Comparison of ENCODE assay signal across 24 mouse cellular contexts in genomic region chr6:120079547-120079946, GRCm38 (mm10). TPM values are rescaled to one million over a fixed set of nuclear protein-coding genes. Genes with fewer than 3 reads are reported as not detected.
DNase-seq lines count a peak whose midpoint lies in the region; TF ChIP-seq lines count a peak whose summit lies in the region.
"Had no signal": no experiment of that assay in that cellular context is flagged by ENCODE, and none has a peak within 500 bp of the region (broad histone marks: within the 10 kb centered on the region; RNA-seq: fewer than 3 reads in every experiment).

No protein-coding gene starts in this region.

- no peaks in the 10 kb centered on the region for H3K27me3 ChIP-seq in ES-Bruce4 (ENCODE audit: control insufficient read depth, insufficient read depth, low read length, poor library complexity, severe bottlenecking)
- no peaks in the 10 kb centered on the region for H3K27me3 ChIP-seq in heart, embryonic 10.5 days (ENCODE audit: insufficient read depth, poor library complexity, severe bottlenecking)
- H3K27me3 ChIP-seq: CH12.LX; embryonic facial prominence, embryonic 12.5 days; forebrain, embryonic 13.5 days; forebrain, embryonic 15.5 days had no signal

- H3K27ac ChIP-seq in ES-Bruce4 (ENCODE audit: insufficient read depth, low read length): peak overlapping the region; percentile 70
- peak overlapping the region; percentile 40; the same call in 1 of the 2 replicates for H3K27ac ChIP-seq in ES-E14 (ENCODE audit: insufficient read depth, low read depth, low read length, poor library complexity, severe bottlenecking)
- H3K27ac ChIP-seq in heart, embryonic 10.5 days: no peak overlapping the region
- H3K27ac ChIP-seq: embryonic facial prominence, embryonic 10.5 days; embryonic facial prominence, embryonic 12.5 days; forebrain, embryonic 13.5 days; forebrain, embryonic 15.5 days had no signal

- H3K4me3 ChIP-seq in ES-Bruce4 (ENCODE audit: low read depth, low read length) (no peak overlapping the region), ES-E14 (ENCODE audit: insufficient read depth in 1 of 2, low read depth in 1 of 2, low read length in 2 of 2, poor library complexity in 1 of 2, severe bottlenecking in 1 of 2) (no peak overlapping the region)
- H3K4me3 ChIP-seq in heart, embryonic 10.5 days: no peak overlapping the region
- H3K4me3 ChIP-seq: embryonic facial prominence, embryonic 10.5 days; embryonic facial prominence, embryonic 12.5 days; forebrain, embryonic 13.5 days; forebrain, embryonic 15.5 days had no signal

- TF ChIP-seq CTCF in ES-Bruce4 (IDR thresholded peaks at IDR 0.05; ENCODE audit: low read depth, low read length): no peak

- H3K9me3 ChIP-seq in ES-Bruce4 (replicated peaks; ENCODE audit: control insufficient read depth, insufficient read depth, low read length, poor library complexity, severe bottlenecking) (no peaks in the 10 kb centered on the region), ES-E14 (ENCODE audit: control insufficient read depth, insufficient read depth, low read depth, low read length) (no peaks in the 10 kb centered on the region)
- no peaks in the 10 kb centered on the region for H3K9me3 ChIP-seq in heart, embryonic 10.5 days
- H3K9me3 ChIP-seq: embryonic facial prominence, embryonic 10.5 days; embryonic facial prominence, embryonic 12.5 days; forebrain, embryonic 13.5 days; forebrain, embryonic 15.5 days had no signal

- H3K4me1 ChIP-seq in ES-Bruce4 (ENCODE audit: control insufficient read depth, insufficient read depth, low read length): peaks cover 1% of the 10 kb centered on the region
- H3K4me1 ChIP-seq in ES-E14 (ENCODE audit: control insufficient read depth in 2 of 2, insufficient read depth in 2 of 2, low read length in 2 of 2, poor library complexity in 1 of 2): peaks cover 4 to 21% of the 10 kb centered on the region in 2 experiments
- H3K4me1 ChIP-seq in heart, embryonic 10.5 days: 0 out of 2 replicates have a peak, but pooled peaks cover 3% of the 10 kb centered on the region
- H3K4me1 ChIP-seq: embryonic facial prominence, embryonic 10.5 days; embryonic facial prominence, embryonic 12.5 days; forebrain, embryonic 13.5 days; forebrain, embryonic 15.5 days had no signal

- no peak for TF ChIP-seq POLR2A in ES-Bruce4 (IDR thresholded peaks at IDR 0.05; ENCODE audit: insufficient read depth, low read length)

- TF ChIP-seq EP300 in ES-Bruce4 (IDR thresholded peaks at IDR 0.05; ENCODE audit: insufficient read depth, low read depth, low read length): peak; percentile 51; the same call in 1 of the 2 replicates

- H3K9ac ChIP-seq in ES-Bruce4 (ENCODE audit: low read depth, poor library complexity, severe bottlenecking) (no peak overlapping the region), ES-E14 (ENCODE audit: insufficient read depth, low read depth, low read length, poor library complexity, severe bottlenecking) (no peak overlapping the region)
- H3K9ac ChIP-seq: embryonic facial prominence, embryonic 12.5 days; forebrain, embryonic 13.5 days; forebrain, embryonic 15.5 days; forebrain, postnatal 0 days had no signal

- no peak for DNase-seq in ES-E14 (ENCODE audit: low read depth, low spot score)
- DNase-seq in ZHBTc4 (ENCODE audit: low read depth, low spot score): peak; percentile 70
- DNase-seq in urinary bladder, postnatal 36 days (ENCODE audit: low spot score in 2 of 2): no peak
- no peak for DNase-seq in heart, embryonic 10.5 days (ENCODE audit: low spot score)
- DNase-seq: adrenal gland, adult 2 months; adrenal gland, postnatal 10 days; adrenal gland, postnatal 25 days; B cell, adult 2 months; cerebellum, adult 11 months; cerebellum, adult 18-20 months; cerebellum, adult 8-10 months; cerebellum, postnatal 10 days; cerebellum, postnatal 25 days; forebrain, postnatal 0 days had no signal

- in situ Hi-C loops in ES-E14 (cut with MboI; ENCODE audit: low sequenced_read_pairs in 2 of 2, unreplicated experiment in 2 of 2): no loop called here

- 82% methylated on average over 10 of the region's 10 CpGs for WGBS in heart, embryonic 10.5 days

- H3K36me3 ChIP-seq in ES-Bruce4 (ENCODE audit: control insufficient read depth, insufficient read depth, low read length, poor library complexity, severe bottlenecking) (no peaks in the 10 kb centered on the region), ES-E14 (ENCODE audit: control insufficient read depth, insufficient read depth, low read length, poor library complexity, severe bottlenecking) (no peaks in the 10 kb centered on the region)
- H3K36me3 ChIP-seq in heart, embryonic 10.5 days: no peaks in the 10 kb centered on the region
- H3K36me3 ChIP-seq: embryonic facial prominence, embryonic 10.5 days; embryonic facial prominence, embryonic 12.5 days; forebrain, embryonic 15.5 days had no signal

TF ChIP-seq in ES-E14, 5 proteins besides CTCF, POLR2A, EP300 and RAD21:
- TF ChIP-seq ZC3H11A (IDR thresholded peaks at IDR 0.05; ENCODE audit: borderline replicate concordance, low read depth, low read length) (no peak), HCFC1 (IDR thresholded peaks at IDR 0.05; ENCODE audit: borderline replicate concordance, insufficient read depth, low read length) (no peak), CHD2 (IDR thresholded peaks at IDR 0.05; ENCODE audit: low read depth, low read length) (no peak), MAFK (IDR thresholded peaks at IDR 0.05; ENCODE audit: insufficient read depth, low read depth, low read length) (no peak), ZNF384 (IDR thresholded peaks at IDR 0.05; ENCODE audit: low read depth, low read length) (no peak)

RNA-seq across cellular contexts. Expression of gene Ninj2, which starts 13.6 kb away (rescaled TPM):
- 0.75 TPM in 1 of 2 replicates, not detected in the other for polyA plus RNA-seq in ES-Bruce4 (2011; ENCODE audit: insufficient read depth, insufficient read length, low read depth, missing spikeins)
- total RNA-seq in ES-E14 (2012; rRNA removed): 0.90 and 1.2 TPM in 2 replicates
- not detected in 2 replicates for polyA plus RNA-seq in heart, embryonic 10.5 days (2016; fragmentation: Nextera tagmentation; extraction: Ambion mirVana)
- total RNA-seq: adrenal gland, adult 2 months; adrenal gland, postnatal 10 days; adrenal gland, postnatal 25 days; adrenal gland, postnatal 4 days; forebrain, postnatal 0 days; MEL had no signal
- polyA plus RNA-seq: adrenal gland, adult 2 months; brain, embryonic 14.5 days; embryonic facial prominence, embryonic 10.5 days; embryonic facial prominence, embryonic 12.5 days; forebrain, embryonic 11.5 days; forebrain, embryonic 13.5 days; forebrain, embryonic 15.5 days; forebrain, postnatal 0 days had no signal

RNA-seq across cellular contexts. Expression of gene Wnk1, which starts 41.1 kb away (rescaled TPM):
- polyA plus RNA-seq in ES-Bruce4 (2011; ENCODE audit: insufficient read depth, insufficient read length, low read depth, missing spikeins): 466 and 478 TPM in 2 replicates
- total RNA-seq in ES-E14 (2012; rRNA removed): 109 and 165 TPM in 2 replicates
- 68.6 and 71.9 TPM in 2 replicates for polyA plus RNA-seq in heart, embryonic 10.5 days (2016; fragmentation: Nextera tagmentation; extraction: Ambion mirVana)
